Mouse (Mus musculus) olfactory bulb, adult 2 months (tissue): Measurements from ENCODE around the gene Slc24a5. TPM values are rescaled to one million over a fixed set of nuclear protein-coding genes. Genes with fewer than 3 reads are reported as not detected.

Source experiments
- H3K27ac ChIP-seq: fragments of 200-500 bp; 2 replicates; pipeline ENCODE4 v1.5.1; 2012; ENCODE audit warnings: low read depth, low read length; ENCODE audit not compliant: insufficient read depth
- H3K4me1 ChIP-seq: fragments of 200-500 bp; 2 replicates; pipeline ENCODE4 v1.6.1; 2012; ENCODE audit warnings: low read length; ENCODE audit not compliant: control insufficient read depth, insufficient read depth
- H3K4me3 ChIP-seq: fragments of 200-500 bp; 2 replicates; pipeline ENCODE4 v1.5.1; 2012; ENCODE audit warnings: mild to moderate bottlenecking, low read depth, low read length, moderate library complexity; ENCODE audit not compliant: insufficient read depth
- CTCF ChIP-seq: fragments of 200-500 bp; IDR thresholded peaks from 2 replicates; pipeline ENCODE4 v1.5.1; 2012; ENCODE audit warnings: low read depth, mild to moderate bottlenecking, low read length, moderate library complexity; ENCODE audit not compliant: insufficient read depth
- POLR2A ChIP-seq: fragments of 200-500 bp; IDR thresholded peaks from 2 replicates; pipeline ENCODE4 v1.6.1; 2012; ENCODE audit warnings: mild to moderate bottlenecking, low read depth, low read length, moderate library complexity; ENCODE audit not compliant: insufficient read depth
- WGBS: fragments of 180-500 bp; shearing (Covaris S2); methylation state at CpG from one replicate; pipeline ENCODE4 v1.1.7; 2018; 5-methylcytosine and 5-hydroxymethylcytosine counted together
- polyA plus RNA-seq: library from polyadenylated mRNA; stranded (reverse); fragments of >200 nt; gene quantifications from 2 replicates; pipeline ENCODE4 v1.2.4, GENCODE M21; 2012; ENCODE audit warnings: low replicate concordance; ENCODE audit not compliant: missing spikeins, insufficient read depth, insufficient read length

Slc24a5 gene
- polyA plus RNA-seq = not detected in 2 replicates

DNA sequence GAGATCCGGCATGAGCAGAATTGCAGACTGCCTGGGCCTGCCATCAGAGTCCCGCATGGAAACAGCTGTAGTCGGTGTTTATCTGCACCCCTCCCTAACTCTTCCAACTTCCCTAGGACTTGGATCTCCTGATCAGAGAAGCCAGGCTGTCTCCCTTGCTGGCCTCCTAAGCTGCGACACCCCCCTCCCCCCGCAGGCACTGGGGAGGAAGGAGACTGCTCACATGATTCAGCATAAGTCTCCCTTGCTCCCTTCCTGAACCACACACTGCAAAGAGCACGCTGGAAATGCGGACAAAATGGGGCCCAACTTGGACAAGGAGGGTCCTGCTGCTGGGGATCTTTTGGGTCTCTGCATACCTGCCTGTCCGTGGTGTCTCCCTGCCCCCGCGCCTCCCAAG, at the start of gene Slc24a5:
Gene Slc24a5, plus strand, starts transcription at position 231 of the 400 bp plus-strand sequence.
- no peak within 1 kb of the TSS for H3K4me3 ChIP-seq
- TF ChIP-seq POLR2A (no peak), CTCF (no peak)
- 0 out of 2 replicates have a peak, but pooled peaks cover 5% of the 10 kb centered on the region for H3K4me1 ChIP-seq
- 74% methylated on average over 10 of the region's 10 CpGs for WGBS
- H3K27ac ChIP-seq = no peak within 1 kb of the TSS

- no peaks in the 10 kb centered on the region; the same call in 1 of the 2 replicates for H3K4me1 ChIP-seq
- WGBS = 85% methylated on average over 5 of the region's 5 CpGs
- no peak overlapping the region for H3K4me3 ChIP-seq
- H3K27ac ChIP-seq = no peak overlapping the region
- TF ChIP-seq POLR2A (no peak), CTCF (no peak)
These were observed 43.5 kb upstream of the Slc24a5 start for GRCm38 (mm10) chr2:125024386-125024785.

DNA sequence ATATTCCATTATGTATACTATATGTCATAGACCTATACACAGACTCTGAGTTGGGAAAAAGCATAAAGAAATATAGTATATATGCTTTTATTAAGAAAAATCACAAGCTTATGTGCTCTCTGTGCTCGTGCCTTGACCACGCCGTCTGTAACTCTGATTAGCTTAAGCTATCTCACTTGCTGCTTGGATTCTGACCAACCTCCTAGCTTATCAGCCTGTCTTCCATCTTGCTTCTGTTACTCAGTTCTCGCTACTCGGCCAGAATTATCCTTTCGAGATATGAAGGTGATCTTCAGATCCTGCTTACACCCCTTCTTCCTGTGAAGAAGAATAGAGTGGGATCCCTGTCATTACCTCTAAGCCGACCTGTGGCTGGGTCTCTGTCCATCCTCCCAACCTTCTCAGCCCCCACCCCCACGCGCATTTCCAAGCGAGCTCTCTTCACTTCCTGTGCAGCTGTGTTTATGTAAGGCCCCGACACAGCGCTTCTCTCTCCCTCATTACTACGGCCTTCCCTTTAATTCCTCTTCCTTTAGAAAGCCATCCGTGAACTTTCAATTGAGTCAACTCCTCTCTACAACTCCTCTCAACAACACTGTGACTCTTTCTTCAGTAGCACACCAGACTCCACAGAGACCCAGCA, 41.4 kb upstream of the Slc24a5 start:
- WGBS = 67% methylated on average over 14 of the region's 14 CpGs
- TF ChIP-seq CTCF (no peak), POLR2A (no peak)
- Histone ChIP-seq H3K27ac (no peak overlapping the region), H3K4me1 (peaks cover 2% of the 10 kb centered on the region; the same call in 1 of the 2 replicates), H3K4me3 (no peak overlapping the region)

DNA sequence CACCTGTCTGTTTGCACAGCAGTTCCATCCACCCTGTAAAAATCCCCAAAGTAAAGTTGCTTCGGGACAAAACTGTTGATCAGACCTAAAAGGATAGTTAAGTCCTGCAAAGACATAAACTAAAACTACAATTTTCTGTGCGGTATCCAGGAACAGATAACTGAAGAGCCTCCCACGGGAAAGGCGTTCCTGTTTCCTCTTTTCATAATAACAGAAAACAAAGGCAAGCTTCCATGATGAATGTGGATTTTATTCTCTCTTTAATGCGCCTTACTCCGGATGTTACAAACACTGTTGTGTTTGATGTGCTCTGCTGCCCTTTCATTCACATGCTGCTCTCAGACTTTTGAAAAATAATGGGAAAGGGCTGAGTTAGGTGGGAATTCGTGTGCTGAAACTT, 37.3 kb upstream of the Slc24a5 start:
- no peak overlapping the region for H3K27ac ChIP-seq
- 40% methylated on average over 7 of the region's 7 CpGs for WGBS
- TF ChIP-seq CTCF (no peak), POLR2A (no peak)

GRCm38 (mm10) chr2:125031111-125031510, 36.8 kb upstream of the Slc24a5 start:
- Histone ChIP-seq H3K27ac (no peak overlapping the region), H3K4me3 (no peak overlapping the region), H3K4me1 (peaks cover 13% of the 10 kb centered on the region)
- TF ChIP-seq POLR2A = no peak
- TF ChIP-seq CTCF = no peak
- WGBS = 62% methylated on average over 8 of the region's 8 CpGs

More for the DNA sequence above, 37.3 kb upstream of the Slc24a5 start:
- Histone ChIP-seq H3K4me1 (peaks cover 13% of the 10 kb centered on the region), H3K4me3 (no peak overlapping the region)

DNA sequence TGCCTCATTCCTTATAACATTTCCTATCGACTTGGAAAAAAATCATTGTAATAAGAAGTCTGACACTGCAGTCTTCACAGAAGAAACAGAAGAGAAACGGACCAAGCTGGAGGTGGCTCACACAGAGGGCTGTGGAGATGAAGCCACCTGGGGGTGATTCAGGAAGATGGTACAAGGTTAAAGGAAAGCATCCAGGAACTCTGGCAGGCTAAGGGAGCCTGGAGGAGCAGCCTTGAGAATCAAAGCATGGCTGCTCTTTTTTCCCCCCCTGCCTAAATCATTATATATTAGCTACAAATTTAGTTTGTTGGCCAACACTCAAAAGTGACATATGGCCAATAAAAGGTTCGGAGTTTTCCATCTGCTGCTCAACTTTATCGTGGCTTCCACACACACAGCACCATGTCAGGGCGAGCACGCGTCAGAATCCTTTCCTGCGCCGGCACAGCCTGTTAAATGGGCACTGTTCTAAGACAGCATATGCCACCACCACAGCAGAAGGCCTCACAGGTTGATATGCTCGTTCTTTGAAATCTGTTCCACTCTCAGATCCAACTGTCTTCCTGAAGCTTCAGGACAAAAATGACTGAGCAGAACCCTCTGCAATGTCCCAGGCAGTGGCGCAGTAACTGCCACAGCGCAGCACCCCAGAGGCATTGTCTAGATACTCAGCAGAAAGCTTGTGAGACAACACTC, 36.2 kb upstream of the Slc24a5 start:
- Histone ChIP-seq H3K4me3 (no peak overlapping the region), H3K27ac (no peak overlapping the region), H3K4me1 (peaks cover 13% of the 10 kb centered on the region)
- WGBS = 89% methylated on average over 12 of the region's 12 CpGs
- no peak for TF ChIP-seq CTCF
- TF ChIP-seq POLR2A = no peak

DNA sequence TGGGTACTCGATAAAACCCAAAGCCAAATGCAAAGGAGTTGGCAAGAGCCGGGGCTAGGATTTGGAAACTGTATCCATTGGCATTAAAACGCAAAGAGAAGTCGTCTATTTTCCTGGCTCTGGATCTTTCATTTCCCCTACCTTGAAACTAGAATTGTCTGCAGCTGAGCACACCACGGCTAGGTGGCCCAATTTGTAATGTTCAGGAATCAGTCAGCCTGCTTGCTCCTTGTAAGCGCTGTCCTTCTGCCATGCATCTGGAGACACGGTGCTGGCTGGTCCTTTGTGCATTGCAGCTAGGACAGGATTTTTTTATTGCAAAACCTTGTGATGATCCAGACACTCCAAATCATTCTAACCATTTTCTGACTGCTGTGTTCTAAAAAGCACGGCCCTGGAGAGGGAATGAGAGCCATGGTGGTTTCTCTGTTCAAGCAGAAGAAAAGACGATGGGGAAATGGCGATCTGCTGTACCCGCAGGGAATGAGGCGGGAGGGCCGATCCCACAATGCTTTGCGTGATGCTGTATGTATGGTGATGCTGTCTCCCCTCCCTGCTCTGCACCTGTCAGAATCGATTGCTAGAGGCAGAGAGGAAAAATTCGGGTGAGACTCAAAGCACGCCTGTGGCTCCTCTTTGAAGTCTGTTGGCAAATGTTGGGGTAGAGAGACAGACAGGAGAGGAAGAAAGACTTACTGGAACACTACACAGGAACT, 35.5 kb upstream of the Slc24a5 start:
- TF ChIP-seq POLR2A (no peak), CTCF (no peak)
- WGBS = 75% methylated on average over 17 of the region's 17 CpGs
- no peak overlapping the region for H3K4me3 ChIP-seq
- H3K4me1 ChIP-seq = peaks cover 13% of the 10 kb centered on the region
- H3K27ac ChIP-seq = no peak overlapping the region

- Histone ChIP-seq H3K27ac (no peak overlapping the region), H3K4me1 (peaks cover 13% of the 10 kb centered on the region), H3K4me3 (no peak overlapping the region)
- WGBS = 45% methylated on average over 10 of the region's 10 CpGs
- TF ChIP-seq CTCF (no peak), POLR2A (no peak)
These were observed 34.7 kb upstream of the Slc24a5 start for GRCm38 (mm10) chr2:125033042-125033743.
